Mouse (Mus musculus) MEL (cell line): ENCODE measurements around the gene Sostdc1.

Experiments used
- CTCF ChIP-seq, 3 experiments: IDR thresholded peaks in 2 of 3; conservative IDR thresholded peaks in 1 of 3; 2 replicates each; pipeline ENCODE4 v1.5.1; 2011 to 2012; ENCODE audit warnings: low read length in 3 of 3, low read depth in 2 of 3, mild to moderate bottlenecking in 2 of 3, improper control_type of control experiment in 1 of 3, inconsistent platforms in 1 of 3, mixed read lengths in 1 of 3, moderate library complexity in 1 of 3; ENCODE audit not compliant: control insufficient read depth in 1 of 3, insufficient read depth in 1 of 3, poor library complexity in 1 of 3, severe bottlenecking in 1 of 3
- RAD21 ChIP-seq: IDR thresholded peaks from 2 replicates; pipeline ENCODE4 v1.6.1; 2011; ENCODE audit warnings: mild to moderate bottlenecking, low read depth, low read length, improper control_type of control experiment
- TBP ChIP-seq: IDR thresholded peaks from 2 replicates; pipeline ENCODE4 v1.8.0; 2011; ENCODE audit warnings: low read depth, low read length, improper control_type of control experiment
- TCF12 ChIP-seq: IDR thresholded peaks from 2 replicates; pipeline ENCODE4 v1.6.1; 2014; ENCODE audit warnings: low read depth, mild to moderate bottlenecking, inconsistent platforms, low read length, improper control_type of control experiment, moderate library complexity

- TF ChIP-seq CTCF (IDR thresholded peaks at IDR 0.05 in 2 of 3, conservative IDR thresholded peaks at IDR 0.05 in 1 of 3; ENCODE audit: control insufficient read depth in 1 of 3, insufficient read depth in 1 of 3, low read depth in 2 of 3, low read length in 3 of 3, poor library complexity in 1 of 3, severe bottlenecking in 1 of 3) = no peak
- no peak for TF ChIP-seq RAD21
- TF ChIP-seq TBP = no peak
- TF ChIP-seq TCF12 = no peak
These were observed 24.3 kb upstream of the Sostdc1 start for GRCm38 (mm10) chr12:36289634-36290033.
